Mouse (Mus musculus): ENCODE results near the gene 1500009C09Rik. TPM values are rescaled to one million over a fixed set of nuclear protein-coding genes. Genes with fewer than 3 reads are reported as not detected.

The 1500009C09Rik gene
- polyA plus RNA-seq, 1 experiment: 0.06 TPM

GRCm38 (mm10) chr15:82247131-82247776 lies 4.9 kb upstream of the 1500009C09Rik start:
- Histone ChIP-seq H3K4me1 (peaks cover 11% of the 10 kb centered on the region), H3K9me3 (peaks cover 7% of the 10 kb centered on the region), H3K4me3 (replicated peaks) (no peak overlapping the region), H3K27me3 (replicated peaks) (peaks cover 3% of the 10 kb centered on the region), H3K36me3 (replicated peaks; ENCODE audit: low read length) (no peaks in the 10 kb centered on the region)
- TF ChIP-seq GATA1 (IDR thresholded peaks at IDR 0.05; ENCODE audit: borderline replicate concordance, low read length) (no peak), FLI1 (IDR thresholded peaks at IDR 0.05; ENCODE audit: low read length) (no peak)

- no peaks in the 10 kb centered on the region for H3K36me3 ChIP-seq (replicated peaks; ENCODE audit: low read length)
- H3K27me3 ChIP-seq (replicated peaks): peaks cover 24% of the 10 kb centered on the region
- no peak overlapping the region for H3K4me3 ChIP-seq (replicated peaks)
- TF ChIP-seq FLI1 (IDR thresholded peaks at IDR 0.05; ENCODE audit: low read length) (no peak), GATA1 (IDR thresholded peaks at IDR 0.05; ENCODE audit: borderline replicate concordance, low read length) (no peak)
- peaks cover 11% of the 10 kb centered on the region for H3K9me3 ChIP-seq
- H3K4me1 ChIP-seq: no peaks in the 10 kb centered on the region
Measured at GRCm38 (mm10) chr15:82251579-82251978, 618 bp upstream of the 1500009C09Rik start.

GRCm38 (mm10) chr15:82255248-82255647 lies 3.1 kb downstream of the 1500009C09Rik start:
- Histone ChIP-seq H3K36me3 (replicated peaks; ENCODE audit: low read length) (no peaks in the 10 kb centered on the region), H3K9me3 (peaks cover 17% of the 10 kb centered on the region), H3K27me3 (replicated peaks) (peaks cover 47% of the 10 kb centered on the region), H3K4me3 (replicated peaks) (no peak overlapping the region), H3K4me1 (peaks cover 5% of the 10 kb centered on the region; the same call in 1 of the 2 replicates)
- no peak for TF ChIP-seq FLI1 (IDR thresholded peaks at IDR 0.05; ENCODE audit: low read length)
- no peak for TF ChIP-seq GATA1 (IDR thresholded peaks at IDR 0.05; ENCODE audit: borderline replicate concordance, low read length)

- H3K4me3 ChIP-seq (replicated peaks): no peak overlapping the region
- TF ChIP-seq GATA1 (IDR thresholded peaks at IDR 0.05; ENCODE audit: borderline replicate concordance, low read length) (no peak), FLI1 (IDR thresholded peaks at IDR 0.05; ENCODE audit: low read length) (no peak)
- no peaks in the 10 kb centered on the region for H3K36me3 ChIP-seq (replicated peaks; ENCODE audit: low read length)
- peaks cover 53% of the 10 kb centered on the region for H3K27me3 ChIP-seq (replicated peaks)
- peaks cover 5% of the 10 kb centered on the region; the same call in 1 of the 2 replicates for H3K4me1 ChIP-seq
- H3K9me3 ChIP-seq: peaks cover 17% of the 10 kb centered on the region
Measured at GRCm38 (mm10) chr15:82255944-82256383, 3.8 kb downstream of the 1500009C09Rik start.

GRCm38 (mm10) chr15:82259510-82259909 lies 7.3 kb downstream of the 1500009C09Rik start:
- no peak overlapping the region for H3K4me3 ChIP-seq (replicated peaks)
- H3K27me3 ChIP-seq (replicated peaks): peaks cover 67% of the 10 kb centered on the region
- H3K9me3 ChIP-seq: peaks cover 6% of the 10 kb centered on the region
- TF ChIP-seq FLI1 (IDR thresholded peaks at IDR 0.05; ENCODE audit: low read length) (no peak), GATA1 (IDR thresholded peaks at IDR 0.05; ENCODE audit: borderline replicate concordance, low read length) (no peak)
- H3K4me1 ChIP-seq: peaks cover 5% of the 10 kb centered on the region; the same call in 1 of the 2 replicates
- H3K36me3 ChIP-seq (replicated peaks; ENCODE audit: low read length): no peaks in the 10 kb centered on the region

- TF ChIP-seq FLI1 (IDR thresholded peaks at IDR 0.05; ENCODE audit: low read length) (no peak), GATA1 (IDR thresholded peaks at IDR 0.05; ENCODE audit: borderline replicate concordance, low read length) (no peak)
- Histone ChIP-seq H3K4me3 (replicated peaks) (no peak overlapping the region), H3K9me3 (no peaks in the 10 kb centered on the region), H3K27me3 (replicated peaks) (peaks cover 54% of the 10 kb centered on the region), H3K4me1 (no peaks in the 10 kb centered on the region), H3K36me3 (replicated peaks; ENCODE audit: low read length) (no peaks in the 10 kb centered on the region)
Measured at GRCm38 (mm10) chr15:82266356-82266755, 14.2 kb downstream of the 1500009C09Rik start.

GRCm38 (mm10) chr15:82268185-82268584 lies 16.0 kb downstream of the 1500009C09Rik start:
- Histone ChIP-seq H3K36me3 (replicated peaks; ENCODE audit: low read length) (no peaks in the 10 kb centered on the region), H3K4me3 (replicated peaks) (no peak overlapping the region), H3K4me1 (0 out of 2 replicates have a peak, but pooled peaks cover 7% of the 10 kb centered on the region), H3K9me3 (no peaks in the 10 kb centered on the region), H3K27me3 (replicated peaks) (peaks cover 64% of the 10 kb centered on the region)
- TF ChIP-seq GATA1 (IDR thresholded peaks at IDR 0.05; ENCODE audit: borderline replicate concordance, low read length) (no peak), FLI1 (IDR thresholded peaks at IDR 0.05; ENCODE audit: low read length) (no peak)

- H3K4me3 ChIP-seq (replicated peaks): no peak overlapping the region
- no peak for TF ChIP-seq GATA1 (IDR thresholded peaks at IDR 0.05; ENCODE audit: borderline replicate concordance, low read length)
- TF ChIP-seq FLI1 (IDR thresholded peaks at IDR 0.05; ENCODE audit: low read length): no peak
- no peaks in the 10 kb centered on the region for H3K9me3 ChIP-seq
- 0 out of 2 replicates have a peak, but pooled peaks cover 7% of the 10 kb centered on the region for H3K4me1 ChIP-seq
- no peaks in the 10 kb centered on the region for H3K36me3 ChIP-seq (replicated peaks; ENCODE audit: low read length)
- peaks cover 68% of the 10 kb centered on the region for H3K27me3 ChIP-seq (replicated peaks)
Measured at GRCm38 (mm10) chr15:82268783-82269182, 16.6 kb downstream of the 1500009C09Rik start.

GRCm38 (mm10) chr15:82271201-82271600 lies 19.0 kb downstream of the 1500009C09Rik start:
- Histone ChIP-seq H3K36me3 (replicated peaks; ENCODE audit: low read length) (no peaks in the 10 kb centered on the region), H3K4me3 (replicated peaks) (no peak overlapping the region), H3K27me3 (replicated peaks) (peaks cover 76% of the 10 kb centered on the region), H3K9me3 (no peaks in the 10 kb centered on the region), H3K4me1 (peaks cover 20% of the 10 kb centered on the region)
- TF ChIP-seq GATA1 (IDR thresholded peaks at IDR 0.05; ENCODE audit: borderline replicate concordance, low read length): no peak
- TF ChIP-seq FLI1 (IDR thresholded peaks at IDR 0.05; ENCODE audit: low read length): no peak

GRCm38 (mm10) chr15:82272295-82272694 lies 20.1 kb downstream of the 1500009C09Rik start:
- H3K4me3 ChIP-seq (replicated peaks): no peak overlapping the region
- TF ChIP-seq GATA1 (IDR thresholded peaks at IDR 0.05; ENCODE audit: borderline replicate concordance, low read length): no peak
- no peak for TF ChIP-seq FLI1 (IDR thresholded peaks at IDR 0.05; ENCODE audit: low read length)
- H3K36me3 ChIP-seq (replicated peaks; ENCODE audit: low read length): no peaks in the 10 kb centered on the region
- no peaks in the 10 kb centered on the region for H3K9me3 ChIP-seq
- peaks cover 28% of the 10 kb centered on the region for H3K4me1 ChIP-seq
- H3K27me3 ChIP-seq (replicated peaks): peaks cover 85% of the 10 kb centered on the region
